Mouse (Mus musculus) adrenal gland, postnatal 36 days (tissue): ENCODE measurements around the gene Klf15. TPM values are rescaled to one million over a fixed set of nuclear protein-coding genes. Genes with fewer than 3 reads are reported as not detected.

Source experiments
- DNase-seq, 2 experiments: peaks; one replicate each; pipeline ENCODE4 v3.0.0; 2021; ENCODE audit warnings: mixed read lengths in 1 of 2
- total RNA-seq, 2 experiments: library from RNA; stranded (reverse); gene quantifications; 2 replicates each; pipeline ENCODE4 v1.2.3; 2021

The Klf15 gene
- total RNA-seq, 2 experiments from 2014 or later, result 31.8 to 35.7 TPM

DNA sequence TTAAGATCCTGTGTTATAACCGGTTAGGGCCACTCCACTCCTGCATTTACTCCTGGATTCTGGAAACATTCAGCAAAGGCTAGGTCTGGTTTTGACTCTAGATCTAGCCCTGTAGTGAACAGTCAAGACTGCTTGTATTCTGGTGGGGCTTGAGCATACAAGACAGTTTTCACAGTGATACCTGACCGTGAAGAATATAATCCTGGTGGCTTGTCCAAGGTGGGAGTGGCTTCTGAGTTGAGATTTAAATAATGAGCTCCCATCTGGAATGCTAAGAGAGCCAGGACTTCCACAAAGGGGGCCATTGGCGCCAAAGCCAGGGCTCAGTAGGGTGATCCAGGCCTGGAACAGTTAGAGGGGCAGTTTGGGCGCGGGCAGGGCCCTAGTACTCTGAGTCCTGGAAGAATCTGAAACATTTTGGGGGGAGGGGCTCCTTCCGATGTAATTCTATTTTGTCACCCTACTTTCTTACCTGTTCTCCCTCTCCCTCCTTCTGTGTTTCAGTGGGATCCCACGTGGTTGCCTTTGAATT is 1.6 kb downstream of the Klf15 start:
- no peak for DNase-seq

DNA sequence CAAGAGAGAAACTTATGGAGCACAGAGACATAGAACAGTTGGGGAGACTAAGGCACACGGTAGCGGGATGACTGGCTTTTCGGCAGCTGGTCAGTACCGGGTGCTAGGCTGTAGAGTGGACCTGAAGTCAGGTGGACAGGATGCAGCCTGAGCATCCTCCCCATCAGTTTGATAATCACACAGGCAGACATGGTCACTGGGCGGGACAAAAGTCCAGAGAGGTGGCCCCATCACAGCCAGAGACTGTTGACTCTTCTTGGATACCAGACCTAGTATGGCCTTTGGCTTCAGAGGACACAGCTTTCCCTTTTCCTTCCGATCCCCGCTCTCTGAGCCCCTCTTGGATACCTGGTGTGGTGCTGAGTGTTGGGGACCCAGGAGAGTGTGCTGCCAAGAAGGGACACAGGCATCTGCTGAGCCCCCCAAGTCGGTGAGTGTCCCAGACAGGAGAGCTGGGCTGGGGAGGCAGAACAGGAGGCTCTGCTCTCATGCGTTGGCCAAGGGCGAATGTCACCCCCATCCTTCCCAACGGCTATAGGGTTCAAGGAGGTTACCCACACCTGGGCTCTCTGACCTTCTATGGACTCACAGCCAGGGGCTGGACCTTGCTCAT is 2.8 kb downstream of the Klf15 start:
- DNase-seq, result no peak

DNA sequence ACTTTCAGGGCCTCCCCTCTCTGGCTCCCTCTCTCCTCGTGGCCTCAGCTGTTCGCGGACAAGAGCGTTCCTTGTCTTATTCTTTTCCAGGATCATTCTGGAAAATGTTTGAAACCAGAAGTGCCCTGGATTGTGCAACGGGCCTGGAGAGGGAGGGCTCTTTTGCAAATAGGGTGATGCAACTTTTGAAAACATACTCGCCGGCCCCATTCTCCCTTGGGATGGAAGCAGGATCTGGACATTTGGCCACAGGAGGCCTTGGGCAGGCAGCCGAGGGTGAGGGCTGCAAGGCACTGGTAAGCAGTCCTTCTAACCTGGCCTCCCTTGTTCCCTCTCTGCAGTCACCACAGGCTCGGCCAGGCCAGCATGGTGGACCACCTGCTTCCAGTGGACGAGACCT is 3.7 kb downstream of the Klf15 start:
- peak; percentile 77 to 83 for DNase-seq

DNA sequence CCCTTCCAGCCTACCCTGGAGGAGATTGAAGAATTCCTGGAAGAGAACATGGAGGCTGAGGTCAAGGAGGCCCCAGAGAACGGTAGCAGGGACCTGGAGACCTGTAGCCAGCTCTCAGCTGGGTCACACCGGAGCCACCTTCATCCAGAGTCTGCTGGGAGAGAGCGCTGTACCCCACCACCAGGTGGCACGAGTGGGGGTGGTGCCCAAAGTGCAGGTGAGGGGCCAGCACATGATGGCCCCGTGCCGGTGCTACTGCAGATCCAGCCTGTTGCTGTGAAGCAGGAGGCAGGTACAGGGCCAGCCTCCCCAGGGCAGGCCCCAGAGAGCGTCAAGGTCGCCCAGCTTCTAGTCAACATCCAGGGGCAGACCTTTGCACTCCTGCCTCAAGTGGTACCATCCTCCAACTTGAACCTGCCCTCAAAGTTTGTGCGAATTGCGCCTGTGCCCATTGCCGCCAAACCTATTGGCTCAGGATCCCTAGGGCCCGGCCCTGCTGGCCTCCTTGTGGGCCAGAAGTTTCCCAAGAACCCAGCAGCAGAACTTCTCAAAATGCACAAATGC is 4.6 kb downstream of the Klf15 start:
- DNase-seq, result peak in 1 of 2 experiments; percentile 39

DNA sequence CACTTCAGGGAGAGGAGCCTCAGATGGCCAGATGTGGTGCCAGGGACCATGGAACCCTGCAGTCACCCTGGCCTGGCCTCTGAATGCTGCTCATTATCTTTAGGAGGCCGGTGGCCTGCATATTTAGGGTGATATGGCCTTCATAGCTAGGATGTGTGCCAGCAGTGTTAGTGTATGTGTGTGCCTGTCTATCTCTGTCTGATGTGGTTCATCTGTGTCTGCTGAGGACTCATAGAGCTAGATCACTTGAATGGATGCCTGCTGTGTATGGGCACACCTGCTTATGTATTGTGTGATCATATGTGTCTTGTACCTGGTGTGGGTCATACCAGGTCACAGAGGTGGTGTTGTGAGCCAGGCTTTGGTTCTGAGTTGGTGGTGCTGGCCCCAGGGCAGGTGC is 5.8 kb downstream of the Klf15 start:
- no peak for DNase-seq

DNA sequence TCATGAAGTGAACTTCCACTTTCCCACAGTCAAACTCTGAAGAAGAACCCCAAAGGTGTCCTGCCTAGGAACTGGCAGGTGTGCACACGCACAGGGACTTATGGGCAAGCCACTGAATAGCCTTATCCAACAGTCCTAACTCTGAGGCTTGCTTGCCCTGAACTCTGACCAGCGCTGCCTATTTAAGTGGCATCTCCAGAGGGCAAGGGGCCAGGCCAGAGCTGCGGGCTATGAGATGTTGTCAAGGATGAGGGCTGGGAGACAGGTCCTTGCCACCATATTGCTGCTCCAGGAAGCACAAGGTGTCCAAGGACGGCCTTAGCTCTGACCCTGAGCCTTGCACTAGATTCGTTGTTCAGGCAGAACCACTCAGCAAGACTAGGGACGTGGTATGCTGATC is 6.7 kb downstream of the Klf15 start:
- no peak for DNase-seq

DNA sequence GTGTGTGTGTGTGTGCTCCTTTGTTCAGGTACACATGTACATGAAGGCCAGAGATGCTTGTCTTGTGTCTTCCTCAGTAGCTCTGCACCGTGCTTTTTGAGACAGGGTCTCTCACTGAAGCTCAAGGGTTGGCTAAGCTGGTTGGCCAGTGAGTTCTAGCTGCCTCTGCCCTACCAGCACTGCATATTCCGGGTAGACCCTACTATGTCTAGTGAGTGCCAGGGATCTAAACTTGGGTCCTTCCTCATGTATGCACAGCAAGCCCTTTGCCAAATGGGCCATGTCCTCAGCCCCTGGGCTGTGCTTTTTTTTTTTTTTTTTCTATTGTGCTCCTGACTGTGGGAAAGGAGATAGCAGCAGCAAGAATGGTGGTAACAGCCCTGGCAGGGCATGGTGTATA is 7.9 kb downstream of the Klf15 start:
- DNase-seq, result no peak

DNA sequence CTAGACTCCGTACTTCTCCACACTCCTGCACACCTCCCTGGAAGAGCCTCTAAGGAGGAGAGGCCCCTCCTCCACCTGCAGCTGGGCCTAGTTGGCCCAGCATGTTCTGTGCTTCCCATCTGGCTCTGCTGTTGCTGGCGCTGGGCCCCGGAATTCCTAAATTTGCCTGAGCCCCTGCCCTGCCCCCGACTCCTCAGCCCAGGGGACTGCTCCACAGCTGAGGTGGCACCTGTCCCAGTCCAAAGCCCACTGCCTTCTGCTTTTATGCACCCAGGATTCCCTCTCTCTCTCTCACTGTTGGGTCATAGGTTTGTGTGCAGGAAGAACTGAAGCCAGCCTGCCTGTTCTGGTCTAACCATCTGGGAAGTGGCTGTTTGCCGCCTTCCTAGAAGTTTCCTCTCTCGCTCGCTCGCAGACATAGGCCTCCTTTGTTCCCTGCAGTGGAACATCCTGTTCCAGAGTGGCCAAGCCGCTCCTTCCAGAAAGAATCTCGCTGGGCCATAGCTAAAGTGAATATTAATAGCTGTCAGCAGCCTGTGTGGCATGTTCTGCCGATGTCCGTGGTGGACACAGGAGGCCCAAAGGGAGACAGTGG is 8.7 kb downstream of the Klf15 start:
- peak in 1 of 2 experiments; percentile 27 for DNase-seq

DNA sequence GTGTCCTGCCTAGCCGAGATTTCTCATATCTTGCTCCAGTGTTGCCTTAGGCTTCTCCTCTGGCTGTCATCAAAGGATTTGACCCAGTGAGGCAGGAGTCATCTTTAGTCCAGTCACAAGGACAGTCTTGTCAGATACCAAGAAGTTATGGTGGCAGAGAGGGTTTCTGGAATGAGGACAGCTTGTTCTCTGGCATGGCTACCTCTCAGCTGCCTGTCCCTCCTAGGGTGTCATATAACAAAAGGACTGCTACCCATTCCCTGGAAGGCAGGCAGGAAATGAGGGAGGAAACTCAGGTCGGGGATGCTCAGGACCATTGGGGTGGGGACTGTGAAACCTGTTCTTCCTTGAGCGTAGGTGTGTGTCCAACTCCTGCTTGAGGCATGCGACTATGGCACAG is 9.7 kb downstream of the Klf15 start:
- DNase-seq, result no peak

DNA sequence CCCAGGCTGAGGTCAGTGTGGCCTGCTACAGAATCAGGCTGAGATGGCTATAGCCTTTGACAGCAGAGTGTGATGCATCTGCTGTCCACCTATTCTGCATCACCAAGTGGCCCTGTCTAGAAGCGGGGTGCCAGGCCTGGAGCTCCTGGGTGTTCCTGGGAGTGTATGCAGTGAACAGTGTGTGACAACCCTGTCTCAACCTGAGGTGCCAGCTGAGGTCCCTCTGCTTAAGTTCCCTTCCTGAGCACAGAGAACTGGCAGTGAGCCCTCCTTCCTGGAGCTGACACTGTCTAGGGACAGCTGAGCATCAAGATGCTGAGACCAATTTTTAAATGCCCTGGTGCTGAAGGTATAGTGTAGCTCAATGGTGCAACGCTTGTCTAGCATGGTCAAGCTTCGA is 10.3 kb downstream of the Klf15 start:
- no peak for DNase-seq

DNA sequence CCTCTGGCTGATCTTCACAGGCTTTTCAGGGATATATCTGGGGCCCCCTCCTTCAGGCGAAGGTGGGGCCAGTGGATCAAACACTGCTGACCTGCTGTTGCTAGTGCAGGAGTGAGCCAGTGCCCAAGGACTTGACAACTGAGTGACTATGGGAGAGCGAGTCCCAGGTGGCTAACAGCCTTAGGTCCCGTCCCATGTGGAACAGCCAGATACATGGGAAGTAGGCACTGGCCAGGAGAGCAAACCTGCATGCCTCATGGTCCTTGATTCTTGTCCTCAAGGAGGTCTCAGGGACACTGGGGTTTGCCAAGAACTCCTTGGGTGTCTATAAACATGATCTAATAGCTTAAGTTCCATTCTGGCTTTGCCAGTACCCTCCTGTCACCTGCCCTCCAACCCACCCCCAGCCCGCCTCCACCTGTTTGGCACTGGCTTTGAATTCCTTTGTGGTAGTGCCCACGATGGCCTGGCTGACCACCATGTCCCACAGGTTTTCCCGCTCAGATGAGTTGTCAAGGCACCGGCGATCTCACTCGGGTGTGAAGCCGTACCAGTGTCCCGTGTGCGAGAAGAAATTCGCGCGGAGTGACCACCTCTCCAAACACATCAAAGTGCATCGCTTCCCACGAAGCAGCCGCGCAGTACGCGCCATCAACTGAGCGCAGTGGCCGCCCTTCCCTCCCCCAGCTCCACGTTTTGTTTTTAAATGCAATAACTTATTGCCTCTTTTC is 11.4 kb downstream of the Klf15 start:
- no peak for DNase-seq

DNA sequence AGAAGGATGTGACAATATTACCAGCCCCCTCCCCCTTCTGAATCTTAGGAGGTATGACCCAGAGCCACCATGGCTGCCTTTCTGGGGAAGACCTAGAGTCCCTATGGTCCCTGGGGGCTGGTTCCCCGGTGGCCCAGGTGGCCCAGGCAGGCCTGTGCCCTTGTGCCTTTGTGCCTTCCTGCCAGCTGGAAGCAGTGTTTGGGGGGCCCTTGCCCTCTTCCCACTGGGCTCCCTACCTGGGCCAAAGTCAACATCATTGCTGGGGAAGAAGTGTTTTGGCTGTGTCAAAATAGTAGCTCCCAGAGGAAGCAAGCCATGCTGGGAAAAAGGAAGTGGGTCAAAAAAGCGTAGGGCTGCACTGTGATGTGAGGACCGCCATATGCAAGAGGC is 12.0 kb downstream of the Klf15 start:
- no peak for DNase-seq

DNA sequence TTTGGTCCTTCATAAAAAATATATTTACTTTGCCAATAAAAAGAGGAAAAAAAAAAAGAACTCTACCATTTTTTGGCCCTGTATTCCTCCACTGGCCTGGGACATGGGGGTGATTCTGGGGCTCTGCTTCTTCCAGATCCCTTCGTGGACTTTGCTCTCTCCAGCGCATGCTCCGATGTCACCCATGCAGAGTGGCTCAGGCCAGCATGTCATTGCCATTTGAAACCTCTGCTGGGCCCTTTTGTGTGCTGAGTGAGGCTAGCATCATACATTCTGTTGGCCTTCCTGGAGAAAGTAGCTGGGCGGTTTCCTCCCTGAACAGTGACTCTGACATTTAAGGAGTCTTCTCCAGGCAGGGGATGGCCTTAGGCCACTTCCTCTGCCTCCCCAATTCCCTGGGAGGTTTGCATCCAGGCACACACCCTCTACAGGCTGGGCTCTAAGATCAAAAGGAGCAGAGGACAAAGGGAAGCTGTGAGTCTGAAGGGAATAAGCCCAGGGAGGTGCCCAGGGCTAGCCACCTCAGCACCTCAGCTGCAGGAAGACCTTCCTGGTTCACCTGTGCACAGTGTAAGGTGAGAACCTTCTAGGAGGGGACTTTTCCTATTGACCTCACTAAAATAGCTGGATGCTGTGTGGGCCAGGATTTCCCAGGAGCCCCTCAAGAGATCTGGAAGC is 12.9 kb downstream of the Klf15 start:
- no peak for DNase-seq

DNA sequence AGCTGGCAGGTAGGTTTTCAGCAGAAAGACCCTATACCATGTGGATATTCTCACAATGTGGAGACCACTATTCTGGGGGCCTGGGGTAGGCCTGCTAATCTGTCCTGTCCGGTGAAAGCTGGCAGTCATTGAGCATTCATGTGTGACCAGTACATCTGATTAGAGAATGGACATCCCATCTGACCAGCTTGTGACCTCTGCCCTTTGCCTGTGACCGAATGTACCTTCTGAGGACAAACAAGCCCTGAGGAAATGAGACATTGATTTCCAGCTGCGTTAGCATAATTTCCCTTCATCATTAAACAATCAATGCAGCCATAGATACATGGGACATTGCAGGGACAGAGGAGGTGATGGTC is 13.5 kb downstream of the Klf15 start:
- DNase-seq, result no peak

DNA sequence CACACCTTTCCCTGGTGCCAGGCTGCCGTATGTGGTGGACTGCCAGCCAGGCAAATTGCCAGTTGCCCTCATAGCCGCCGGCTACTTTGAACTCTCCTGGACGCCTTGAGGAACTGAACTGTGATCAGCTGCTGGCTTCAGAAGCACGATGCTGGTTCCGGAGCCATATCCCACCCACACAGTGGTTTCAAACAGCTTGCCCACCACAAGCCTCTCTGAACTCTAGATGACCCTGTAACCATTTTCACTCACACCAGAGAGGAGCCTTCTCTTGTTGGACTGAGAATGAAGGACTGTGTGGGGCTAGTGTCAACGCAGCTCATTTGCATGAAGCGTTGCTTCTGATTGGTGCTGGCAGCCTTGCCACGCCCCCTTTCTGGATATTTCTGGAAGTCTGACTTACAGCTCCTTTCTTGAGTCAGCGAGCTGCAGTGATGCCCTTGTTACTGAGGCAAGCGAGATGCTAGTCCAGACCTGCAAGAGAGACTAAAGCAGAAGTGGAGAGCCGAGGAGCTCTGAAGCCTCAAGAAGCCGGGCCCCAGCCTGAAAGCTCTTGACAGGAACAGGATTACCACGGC is 14.7 kb downstream of the Klf15 start:
- DNase-seq, result peak in 1 of 2 experiments; percentile 36

DNA sequence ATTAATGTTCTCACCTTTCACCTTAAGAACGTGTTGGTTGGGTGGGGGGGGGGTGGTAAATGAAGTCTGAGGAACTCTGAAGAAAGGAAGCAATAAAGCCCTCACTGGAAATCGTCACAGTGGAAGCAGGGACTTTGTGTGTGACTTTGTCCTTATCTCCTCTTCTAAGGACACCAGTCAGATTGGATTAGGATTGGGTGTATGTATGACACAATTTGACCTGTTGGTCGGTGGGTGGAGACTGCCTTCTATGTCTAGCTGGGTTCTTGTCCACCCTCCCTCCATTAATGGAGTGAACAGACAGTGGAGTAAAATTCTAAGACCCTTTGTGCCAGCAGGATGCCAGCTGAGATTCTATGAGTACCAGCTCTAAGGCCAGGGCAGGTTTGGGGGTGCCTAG is 21.9 kb downstream of the Klf15 start:
- no peak for DNase-seq

DNA sequence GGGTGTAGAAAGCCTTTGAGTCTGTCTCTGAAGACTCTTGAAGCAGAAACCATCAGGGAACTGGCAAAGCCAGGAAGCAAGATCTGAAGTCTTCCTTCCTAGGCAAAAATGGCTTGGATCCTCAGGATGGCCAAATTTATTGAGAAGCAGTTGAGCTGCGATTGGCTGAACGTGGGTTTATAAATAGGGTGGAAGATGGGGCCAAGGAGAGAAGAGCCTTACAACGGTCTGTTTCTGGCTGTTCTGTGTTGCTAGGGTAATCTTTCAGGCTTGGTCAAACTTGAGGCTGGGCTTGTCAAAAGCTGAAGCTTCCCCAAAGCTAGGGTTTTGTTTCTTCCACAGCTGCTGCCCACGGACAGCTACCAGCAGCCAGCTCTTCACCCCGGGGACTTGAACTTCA is 22.5 kb downstream of the Klf15 start:
- no peak for DNase-seq

DNA sequence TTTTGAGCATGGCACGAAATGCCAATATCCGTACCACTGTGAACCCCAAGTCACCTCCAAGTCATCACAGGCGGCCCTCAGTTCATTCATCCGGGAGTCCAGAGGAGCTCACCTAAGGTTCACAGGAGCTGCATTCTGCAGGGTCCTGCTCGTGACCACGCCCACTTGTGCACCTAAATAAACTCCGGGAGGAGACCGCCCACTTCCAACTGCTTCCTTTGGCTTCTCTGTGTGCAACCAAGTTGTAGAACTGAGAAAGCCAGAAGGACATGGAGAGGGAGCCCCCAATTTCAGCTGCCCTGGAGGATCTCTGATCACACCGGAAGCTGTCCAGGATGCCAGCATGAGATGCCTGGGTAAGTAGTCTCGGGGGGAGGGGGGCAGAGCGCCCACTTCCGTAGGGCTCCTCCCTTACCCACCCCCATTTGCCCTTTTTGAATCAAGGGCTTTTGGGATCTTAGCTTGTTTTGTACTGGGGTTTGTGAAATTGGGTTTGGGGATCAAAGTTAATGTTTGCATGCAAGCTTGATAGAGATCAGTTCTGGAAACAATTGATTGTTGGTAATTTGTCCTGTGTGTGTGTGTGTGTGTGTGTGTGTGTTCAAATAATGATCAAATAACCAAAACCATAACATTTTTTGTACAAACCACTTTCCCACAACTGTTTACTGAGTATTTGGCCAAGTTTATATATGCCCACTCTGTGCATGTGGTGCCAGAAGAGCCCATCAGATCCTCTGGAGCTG is 24.0 kb downstream of the Klf15 start, which contains the start of gene Aldh1l1:
TSS of gene Aldh1l1 (plus strand) at position 252 of the 746 bp plus-strand sequence.
- DNase-seq, result no peak

DNA sequence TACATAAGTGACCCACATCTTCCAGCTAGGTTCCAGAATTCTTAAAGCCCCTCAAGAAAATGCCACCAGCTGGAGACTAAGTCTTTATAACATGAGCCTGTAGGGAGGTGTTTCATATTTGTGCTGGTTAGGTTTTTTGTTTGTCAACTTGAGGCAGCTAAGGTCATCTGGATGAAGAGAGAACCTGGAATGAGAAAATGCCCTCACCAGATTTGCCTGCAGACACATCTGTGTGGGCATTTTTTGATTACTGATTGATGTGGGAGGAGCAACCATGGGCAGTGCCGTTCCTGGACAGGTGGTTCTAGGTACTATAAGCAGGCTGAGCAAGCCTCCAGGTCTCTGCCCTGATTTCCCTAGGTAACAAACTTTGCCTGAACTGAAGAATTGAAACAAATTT is 25.2 kb downstream of the Klf15 start:
- no peak for DNase-seq

DNA sequence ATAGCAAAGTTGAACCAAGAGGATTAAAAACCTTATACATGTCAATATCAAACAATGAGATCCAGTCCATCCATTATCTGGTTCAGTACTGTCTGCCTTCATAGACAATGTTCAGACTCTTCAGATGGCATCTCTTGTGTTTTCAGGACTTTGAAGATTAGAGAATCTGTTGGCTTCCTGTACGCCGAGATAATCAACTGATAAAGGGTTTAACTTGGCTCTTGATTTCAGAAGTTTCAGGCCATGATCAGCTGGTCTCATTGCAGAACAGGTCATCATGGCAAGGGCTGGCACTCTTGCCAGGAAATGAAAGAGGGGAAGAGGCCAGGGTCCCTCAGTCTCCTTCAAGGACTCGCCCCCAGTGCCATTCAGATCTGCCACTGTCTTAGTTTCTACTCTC is 27.2 kb downstream of the Klf15 start:
- no peak for DNase-seq

DNA sequence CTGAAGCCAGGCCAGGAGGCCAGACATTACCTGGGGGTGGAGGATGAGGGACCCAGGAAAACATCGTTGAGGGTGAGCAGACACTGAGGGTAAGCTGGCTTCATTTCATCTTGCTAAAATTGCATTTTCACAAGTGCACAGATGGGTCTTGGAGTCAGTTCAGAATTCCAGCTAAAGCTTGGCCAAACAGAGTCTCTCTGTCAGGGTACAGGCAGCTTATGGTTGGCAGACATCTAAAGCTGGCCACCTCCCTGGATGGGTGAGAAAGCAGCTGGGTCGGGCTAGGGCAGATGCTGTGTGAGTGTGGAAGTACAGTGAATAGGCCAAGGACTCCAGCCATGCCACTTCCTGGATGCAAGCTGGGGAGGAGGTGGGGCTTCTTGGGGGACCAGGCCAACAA is 28.6 kb downstream of the Klf15 start:
- DNase-seq, result no peak
